Mouse (Mus musculus) midbrain, embryonic 14.5 days (tissue): ENCODE results near the gene Xrcc2. TPM values are rescaled to one million over a fixed set of nuclear protein-coding genes. Genes with fewer than 3 reads are reported as not detected.

Experiments used
- ATAC-seq: fragments of 200-750 bp; cut with Nextera tagmentation; 2 replicates; pipeline ENCODE4 v1.8.0; 2017; ENCODE audit warnings: moderate number of reproducible peaks, moderate library complexity; ENCODE audit not compliant: low FRiP score, low TSS enrichment
- DNase-seq: peaks from one replicate; pipeline ENCODE4 v3.0.0-alpha.2; 2015
- H3K27ac ChIP-seq: fragments of 300-500 bp; sonication (generic); replicated peaks from 2 replicates; pipeline ENCODE4 v1.5.1; 2014; ENCODE audit warnings: mild to moderate bottlenecking, low read depth, low read length, moderate library complexity
- H3K27me3 ChIP-seq: fragments of 300-500 bp; sonication (generic); 2 replicates; pipeline ENCODE4 v1.6.1; 2014; ENCODE audit warnings: low read length, control low read depth, mixed read lengths; ENCODE audit not compliant: control insufficient read depth, insufficient read depth
- H3K36me3 ChIP-seq: fragments of 300-500 bp; sonication (generic); 2 replicates; pipeline ENCODE4 v1.6.1; 2014; ENCODE audit warnings: low read length, control low read depth; ENCODE audit not compliant: control insufficient read depth, insufficient read depth
- H3K4me1 ChIP-seq: fragments of 300-500 bp; sonication (generic); 2 replicates; pipeline ENCODE4 v1.6.1; 2014; ENCODE audit warnings: mild to moderate bottlenecking, antibody characterized with exemption, low read length, control low read depth; ENCODE audit not compliant: control insufficient read depth, insufficient read depth
- H3K4me2 ChIP-seq: fragments of 300-500 bp; sonication (generic); 2 replicates; pipeline ENCODE4 v1.6.1; 2014; ENCODE audit warnings: mild to moderate bottlenecking, low read length, moderate library complexity
- H3K4me3 ChIP-seq: fragments of 300-500 bp; sonication (generic); replicated peaks from 2 replicates; pipeline ENCODE4 v1.5.1; 2014; ENCODE audit warnings: low read depth, low read length
- H3K9ac ChIP-seq: fragments of 300-500 bp; sonication (generic); replicated peaks from 2 replicates; pipeline ENCODE4 v1.6.1; 2014; ENCODE audit warnings: mild to moderate bottlenecking, low read length, moderate library complexity
- H3K9me3 ChIP-seq: fragments of 300-500 bp; sonication (generic); 2 replicates; pipeline ENCODE4 v1.6.1; 2016; ENCODE audit warnings: low read length, control low read depth, mixed read lengths; ENCODE audit not compliant: control insufficient read depth
- WGBS: fragments of 180-500 bp; shearing (Covaris S2); extraction: QIAGEN DNeasy Blood & Tissue Kit; methylation state at CpG from one replicate; pipeline ENCODE4 v1.1.7; 2014; 5-methylcytosine and 5-hydroxymethylcytosine counted together
- polyA plus RNA-seq: library from polyadenylated mRNA; unstranded; fragments of >200 nt; fragmentation: Nextera tagmentation; extraction: Ambion mirVana; gene quantifications from 2 replicates; pipeline ENCODE4 v1.2.1, GENCODE M21; 2014

The Xrcc2 gene
- polyA plus RNA-seq, 1 experiment from 2014 or later: 4.4 TPM

DNA sequence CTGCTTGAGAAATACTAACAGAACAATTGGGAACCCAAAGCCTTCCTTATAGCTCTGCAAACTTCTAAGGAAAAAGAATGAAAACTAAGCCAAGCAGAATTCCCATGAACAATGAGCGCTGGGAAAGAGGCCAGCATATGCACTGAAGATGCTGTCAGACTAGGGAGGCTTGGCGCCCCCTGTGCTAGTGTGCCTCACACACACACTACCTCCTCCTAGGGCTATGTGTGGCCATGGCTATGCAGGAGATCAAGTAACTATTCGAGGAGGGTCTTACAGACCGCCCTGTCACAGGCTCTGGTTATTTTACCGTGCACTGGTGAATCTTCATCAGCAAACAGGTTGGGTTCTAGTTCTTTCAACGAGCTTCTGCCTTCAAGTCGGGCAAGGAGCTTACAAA is 7.7 kb downstream of the Xrcc2 start:
- H3K9ac ChIP-seq: no peak overlapping the region
- no peak overlapping the region for H3K4me3 ChIP-seq
- H3K9me3 ChIP-seq: no peaks in the 10 kb centered on the region
- 84% methylated on average over 7 of the region's 7 CpGs for WGBS
- H3K36me3 ChIP-seq: 0 out of 2 replicates have a peak, but pooled peaks cover 7% of the 10 kb centered on the region
- ATAC-seq (no peak), DNase-seq (peak; percentile 19)
- H3K27me3 ChIP-seq: no peaks in the 10 kb centered on the region
- no peak overlapping the region for H3K4me2 ChIP-seq
- H3K27ac ChIP-seq: no peak overlapping the region
- H3K4me1 ChIP-seq: no peaks in the 10 kb centered on the region

DNA sequence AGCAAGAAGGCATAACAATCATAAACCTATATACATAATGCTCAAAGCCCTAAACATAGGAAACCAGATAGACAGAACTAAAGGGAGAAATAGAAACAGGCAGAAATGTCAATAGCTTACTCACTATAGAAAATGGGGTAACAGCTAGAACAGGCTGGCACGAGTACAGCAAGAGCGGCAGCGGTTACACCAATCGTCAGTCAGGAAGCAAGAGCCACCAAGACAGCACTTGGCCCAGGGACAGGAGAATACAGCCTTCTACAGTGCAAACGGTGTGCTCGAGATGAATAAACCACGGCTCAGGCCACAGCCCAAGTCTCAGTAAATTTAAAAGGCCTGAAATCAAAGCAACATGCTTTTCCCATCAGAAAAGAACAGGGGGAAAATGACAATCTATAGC is 9.4 kb downstream of the Xrcc2 start:
- DNase-seq: no peak
- H3K9ac ChIP-seq: no peak overlapping the region
- no peak overlapping the region for H3K4me3 ChIP-seq
- H3K27ac ChIP-seq: no peak overlapping the region
- H3K36me3 ChIP-seq: 0 out of 2 replicates have a peak, but pooled peaks cover 7% of the 10 kb centered on the region
- H3K4me2 ChIP-seq: no peak overlapping the region
- WGBS: 94% methylated on average over 7 of the region's 7 CpGs
- no peaks in the 10 kb centered on the region for H3K4me1 ChIP-seq
- H3K9me3 ChIP-seq: no peaks in the 10 kb centered on the region
- no peaks in the 10 kb centered on the region for H3K27me3 ChIP-seq
- ATAC-seq: no peak

- no peak overlapping the region for H3K27ac ChIP-seq
- no peaks in the 10 kb centered on the region for H3K9me3 ChIP-seq
- H3K4me3 ChIP-seq: no peak overlapping the region
- no peaks in the 10 kb centered on the region for H3K4me1 ChIP-seq
- no peak overlapping the region for H3K9ac ChIP-seq
- no peak for ATAC-seq
- no peaks in the 10 kb centered on the region for H3K27me3 ChIP-seq
- DNase-seq: no peak
- H3K4me2 ChIP-seq: no peak overlapping the region
- H3K36me3 ChIP-seq: 0 out of 2 replicates have a peak, but pooled peaks cover 7% of the 10 kb centered on the region
- WGBS: 78% methylated on average over 6 of the region's 6 CpGs
Observed at GRCm38 (mm10) chr5:25695786-25696185, 9.8 kb downstream of the Xrcc2 start.

- ATAC-seq: no peak
- Histone ChIP-seq H3K27me3 (no peaks in the 10 kb centered on the region), H3K9ac (no peak overlapping the region), H3K4me3 (no peak overlapping the region), H3K27ac (no peak overlapping the region), H3K9me3 (no peaks in the 10 kb centered on the region), H3K36me3 (no peaks in the 10 kb centered on the region), H3K4me1 (no peaks in the 10 kb centered on the region), H3K4me2 (no peak overlapping the region)
- DNase-seq: no peak
- 93% methylated on average over 31 of the region's 31 CpGs for WGBS
Observed at GRCm38 (mm10) chr5:25671696-25672520, 33.7 kb downstream of the Xrcc2 start.

DNA sequence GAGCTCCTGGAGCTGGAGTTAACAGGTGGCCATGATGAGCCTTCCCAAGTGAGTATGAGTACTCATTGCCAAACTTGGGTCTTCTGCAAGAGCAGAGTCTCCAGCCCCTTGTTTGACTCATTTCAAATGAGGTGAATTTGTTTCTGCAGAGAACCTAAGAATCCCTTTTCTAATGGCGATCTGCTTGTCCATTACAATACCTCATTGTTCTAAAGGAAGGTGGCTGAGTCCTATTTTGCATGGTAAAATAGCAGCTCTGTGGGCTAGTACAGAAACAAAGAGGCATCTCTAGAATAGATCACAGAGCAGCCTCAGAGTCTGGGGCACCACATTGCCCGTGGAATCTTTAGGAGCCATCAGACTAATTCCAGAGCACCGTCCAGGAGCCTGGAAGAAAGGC is 34.6 kb downstream of the Xrcc2 start:
- Histone ChIP-seq H3K27ac (no peak overlapping the region), H3K4me3 (no peak overlapping the region), H3K4me1 (no peaks in the 10 kb centered on the region), H3K9me3 (no peaks in the 10 kb centered on the region), H3K9ac (no peak overlapping the region), H3K4me2 (no peak overlapping the region), H3K27me3 (no peaks in the 10 kb centered on the region), H3K36me3 (no peaks in the 10 kb centered on the region)
- DNase-seq (no peak), ATAC-seq (no peak)
- WGBS: 51% methylated on average over 3 of the region's 3 CpGs

GRCm38 (mm10) chr5:25668306-25668705 is 37.3 kb downstream of the Xrcc2 start:
- Histone ChIP-seq H3K4me1 (no peaks in the 10 kb centered on the region), H3K27ac (no peak overlapping the region), H3K9me3 (no peaks in the 10 kb centered on the region), H3K4me2 (no peak overlapping the region), H3K36me3 (no peaks in the 10 kb centered on the region), H3K27me3 (no peaks in the 10 kb centered on the region), H3K9ac (no peak overlapping the region), H3K4me3 (no peak overlapping the region)
- WGBS: 94% methylated on average over 9 of the region's 9 CpGs
- ATAC-seq (no peak), DNase-seq (no peak)

DNA sequence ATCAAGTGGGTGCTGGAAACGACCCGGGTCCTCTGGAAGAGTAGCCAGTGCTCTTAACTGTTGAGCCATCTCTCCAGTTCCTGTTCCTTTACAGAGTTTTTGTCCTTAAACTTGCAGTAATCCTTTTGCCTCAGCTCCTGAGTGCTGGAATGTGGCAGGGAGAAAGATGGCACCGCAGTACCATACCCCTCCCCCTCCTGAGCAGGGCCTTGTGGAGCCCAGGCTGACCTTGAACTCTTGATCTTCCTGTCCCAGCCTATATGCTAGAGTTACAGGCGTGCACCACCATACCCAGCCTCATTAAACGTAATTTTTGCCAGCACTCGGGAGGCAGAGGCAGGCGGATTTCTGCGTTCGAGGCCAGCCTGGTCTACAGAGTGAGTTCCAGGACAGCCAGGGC is 38.9 kb downstream of the Xrcc2 start:
- Histone ChIP-seq H3K9me3 (no peaks in the 10 kb centered on the region), H3K4me3 (no peak overlapping the region), H3K4me1 (no peaks in the 10 kb centered on the region), H3K9ac (no peak overlapping the region), H3K27ac (no peak overlapping the region), H3K27me3 (no peaks in the 10 kb centered on the region), H3K4me2 (no peak overlapping the region), H3K36me3 (no peaks in the 10 kb centered on the region)
- no peak for ATAC-seq
- no peak for DNase-seq
- 89% methylated on average over 9 of the region's 9 CpGs for WGBS

DNA sequence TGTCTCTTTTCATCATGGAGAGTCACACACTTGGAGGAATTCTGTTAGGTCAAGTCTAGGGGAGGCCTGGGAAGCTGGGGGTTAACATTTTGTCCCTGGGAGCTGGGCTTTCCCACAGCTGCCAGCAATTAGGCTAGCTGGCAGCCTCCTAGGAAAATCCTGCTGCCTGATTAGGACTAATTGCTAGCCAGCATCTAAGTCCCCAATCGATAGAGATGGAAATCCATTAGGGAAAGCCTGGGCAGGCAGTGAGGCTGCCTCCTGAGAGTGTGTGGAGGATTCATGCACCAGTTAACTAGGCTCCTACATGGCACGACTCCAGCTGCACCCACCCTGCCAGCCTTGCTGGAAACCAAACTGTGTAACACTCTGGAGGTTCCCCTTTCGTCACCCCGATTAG is 39.5 kb downstream of the Xrcc2 start:
- no peak overlapping the region for H3K4me3 ChIP-seq
- H3K4me2 ChIP-seq: no peak overlapping the region
- H3K27me3 ChIP-seq: no peaks in the 10 kb centered on the region
- no peaks in the 10 kb centered on the region for H3K9me3 ChIP-seq
- DNase-seq: peak; percentile 39
- H3K27ac ChIP-seq: no peak overlapping the region
- H3K36me3 ChIP-seq: no peaks in the 10 kb centered on the region
- 47% methylated on average over 4 of the region's 4 CpGs for WGBS
- no peak overlapping the region for H3K9ac ChIP-seq
- ATAC-seq: no peak; the same call in 1 of the 2 replicates
- no peaks in the 10 kb centered on the region for H3K4me1 ChIP-seq

DNA sequence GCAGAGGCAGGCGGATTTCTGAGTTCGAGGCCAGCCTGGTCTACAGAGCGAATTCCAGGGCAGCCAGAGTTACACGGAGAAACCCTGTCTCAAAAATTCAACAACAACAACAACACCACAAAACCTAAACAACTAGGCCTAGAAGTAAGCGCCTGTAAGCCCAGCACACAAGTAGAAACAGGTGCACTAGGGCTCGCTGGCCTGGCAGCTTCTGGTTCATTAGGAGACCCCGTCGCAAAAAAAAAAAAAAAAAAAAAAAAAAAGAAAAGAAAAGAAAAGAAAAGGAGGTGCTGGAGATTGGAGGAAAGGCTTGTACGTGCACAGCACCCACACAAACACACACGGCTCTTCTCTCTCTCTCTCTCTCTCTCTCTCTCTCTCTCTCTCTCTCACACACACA is 40.1 kb downstream of the Xrcc2 start:
- H3K4me1 ChIP-seq: no peaks in the 10 kb centered on the region
- no peak overlapping the region for H3K4me2 ChIP-seq
- no peaks in the 10 kb centered on the region for H3K36me3 ChIP-seq
- H3K9me3 ChIP-seq: no peaks in the 10 kb centered on the region
- no peak overlapping the region for H3K4me3 ChIP-seq
- WGBS: 85% methylated on average over 10 of the region's 10 CpGs
- no peak for DNase-seq
- no peak overlapping the region for H3K27ac ChIP-seq
- H3K27me3 ChIP-seq: no peaks in the 10 kb centered on the region
- no peak overlapping the region for H3K9ac ChIP-seq
- no peak for ATAC-seq
